Mouse (Mus musculus) small intestine, adult 2 months (tissue): ENCODE data around the gene Ptpre. TPM values are rescaled to one million over a fixed set of nuclear protein-coding genes. Genes with fewer than 3 reads are reported as not detected.
"Not testable (repeated sequence)": the region's sequence is repeated elsewhere in the genome, so short reads cannot be mapped to it uniquely, and the experiment has no call there.

ENCODE experiments used
- H3K27ac ChIP-seq: fragments of 200-500 bp; 2 replicates; pipeline ENCODE4 v1.5.1; 2012; ENCODE audit warnings: low read depth, low read length, control low read depth, inconsistent platforms; ENCODE audit not compliant: insufficient read depth
- H3K27me3 ChIP-seq: fragments of 200-500 bp; 2 replicates; pipeline ENCODE4 v1.6.1; 2012; ENCODE audit warnings: mild to moderate bottlenecking, moderate library complexity, low read length, inconsistent platforms; ENCODE audit not compliant: control insufficient read depth, insufficient read depth
- H3K36me3 ChIP-seq: fragments of 200-500 bp; 2 replicates; pipeline ENCODE4 v1.6.1; 2012; ENCODE audit warnings: mild to moderate bottlenecking, low read length, control low read depth, inconsistent platforms; ENCODE audit not compliant: control insufficient read depth, insufficient read depth
- H3K4me1 ChIP-seq: fragments of 200-500 bp; 2 replicates; pipeline ENCODE4 v1.6.1; 2012; ENCODE audit warnings: low read length, inconsistent platforms, mixed read lengths; ENCODE audit not compliant: control insufficient read depth, insufficient read depth, insufficient read length
- H3K4me3 ChIP-seq: fragments of 200-500 bp; 2 replicates; pipeline ENCODE4 v1.5.1; 2012; ENCODE audit warnings: low read depth, mild to moderate bottlenecking, control low read depth, inconsistent platforms, low read length, moderate library complexity
- CTCF ChIP-seq: fragments of 200-500 bp; IDR thresholded peaks from 2 replicates; pipeline ENCODE4 v1.5.1; 2012; ENCODE audit warnings: low read depth, mild to moderate bottlenecking, control low read depth, inconsistent platforms, low read length, moderate library complexity, mixed read lengths; ENCODE audit not compliant: insufficient replicate concordance, insufficient read length; ENCODE audit errors: extremely low read depth
- POLR2A ChIP-seq: fragments of 200-500 bp; IDR thresholded peaks from 2 replicates; pipeline ENCODE4 v1.6.1; 2012; ENCODE audit warnings: low read depth, mild to moderate bottlenecking, control low read depth, inconsistent platforms, low read length, moderate library complexity
- WGBS: fragments of 180-500 bp; shearing (Covaris S2); methylation state at CpG from one replicate; pipeline ENCODE4 v1.1.7; 2018; 5-methylcytosine and 5-hydroxymethylcytosine counted together
- polyA plus RNA-seq: library from polyadenylated mRNA; depleted of rRNA; stranded (reverse); fragments of >200 nt; gene quantifications from 2 replicates; pipeline ENCODE4 v1.2.3, GENCODE M21; 2012

Gene Ptpre
- polyA plus RNA-seq, 1 experiment, result 17.0 TPM

GRCm38 (mm10) chr7:135613380-135613779, 76.1 kb downstream of the Ptpre start:
- H3K27me3 ChIP-seq, result no peaks in the 10 kb centered on the region
- no peaks in the 10 kb centered on the region for H3K36me3 ChIP-seq
- peaks cover 5% of the 10 kb centered on the region for H3K4me1 ChIP-seq
- no peak overlapping the region for H3K4me3 ChIP-seq
- TF ChIP-seq POLR2A, result no peak
- no peak for TF ChIP-seq CTCF
- no peak overlapping the region for H3K27ac ChIP-seq
- WGBS, result 94% methylated on average over 3 of the region's 3 CpGs

GRCm38 (mm10) chr7:135614892-135615291, 77.6 kb downstream of the Ptpre start:
- H3K4me3 ChIP-seq, result no peak overlapping the region
- H3K27me3 ChIP-seq, result no peaks in the 10 kb centered on the region
- H3K27ac ChIP-seq, result no peak overlapping the region
- H3K36me3 ChIP-seq, result no peaks in the 10 kb centered on the region
- peaks cover under 1% of the 10 kb centered on the region for H3K4me1 ChIP-seq
- 84% methylated on average over 8 of the region's 8 CpGs for WGBS
- TF ChIP-seq CTCF (no peak), POLR2A (no peak)

DNA sequence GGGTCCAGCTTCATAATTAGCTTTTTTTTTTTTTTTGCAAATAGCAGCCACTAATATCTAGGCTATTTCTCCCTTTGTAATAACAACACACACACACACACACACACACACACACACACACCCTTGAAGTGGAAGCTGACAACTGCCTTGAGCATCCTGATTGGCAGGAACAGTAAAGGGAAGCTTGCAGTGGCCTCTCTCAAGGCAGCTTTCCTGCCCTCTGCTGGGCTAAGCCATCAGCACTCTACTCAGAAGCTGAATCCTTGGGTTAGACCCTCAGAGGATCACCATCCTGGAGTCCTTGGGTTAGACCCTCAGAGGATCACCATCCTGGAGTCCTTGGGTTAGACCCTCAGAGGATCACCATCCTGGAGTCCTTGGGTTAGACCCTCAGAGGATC, 79.2 kb downstream of the Ptpre start:
- not testable (repeated sequence) for H3K4me3 ChIP-seq, H3K36me3 ChIP-seq, H3K27ac ChIP-seq, H3K27me3 ChIP-seq, H3K4me1 ChIP-seq

DNA sequence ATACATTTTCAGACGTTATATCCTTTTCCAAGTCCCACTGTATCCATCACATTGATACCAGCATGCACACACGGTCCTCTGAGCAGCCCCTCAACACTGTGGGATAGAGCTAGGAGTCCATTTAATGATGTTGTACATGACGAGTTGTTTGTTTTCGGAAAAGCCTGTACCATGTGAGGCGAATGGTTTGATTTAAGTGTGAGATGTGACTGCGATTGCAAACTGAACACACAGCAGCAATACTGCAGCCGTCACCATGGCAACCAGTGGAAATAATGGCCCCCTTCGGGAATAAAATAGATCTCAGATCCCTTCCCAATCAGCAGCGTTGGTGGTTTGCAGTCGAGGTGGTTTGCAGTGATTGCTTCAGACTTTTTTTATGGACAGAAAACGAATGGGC, 80.5 kb downstream of the Ptpre start:
- WGBS, result 77% methylated on average over 11 of the region's 11 CpGs
- TF ChIP-seq CTCF (no peak), POLR2A (no peak)
- no peaks in the 10 kb centered on the region for H3K27me3 ChIP-seq
- H3K27ac ChIP-seq, result no peak overlapping the region
- no peak overlapping the region for H3K4me3 ChIP-seq
- H3K4me1 ChIP-seq, result no peaks in the 10 kb centered on the region
- no peaks in the 10 kb centered on the region for H3K36me3 ChIP-seq

DNA sequence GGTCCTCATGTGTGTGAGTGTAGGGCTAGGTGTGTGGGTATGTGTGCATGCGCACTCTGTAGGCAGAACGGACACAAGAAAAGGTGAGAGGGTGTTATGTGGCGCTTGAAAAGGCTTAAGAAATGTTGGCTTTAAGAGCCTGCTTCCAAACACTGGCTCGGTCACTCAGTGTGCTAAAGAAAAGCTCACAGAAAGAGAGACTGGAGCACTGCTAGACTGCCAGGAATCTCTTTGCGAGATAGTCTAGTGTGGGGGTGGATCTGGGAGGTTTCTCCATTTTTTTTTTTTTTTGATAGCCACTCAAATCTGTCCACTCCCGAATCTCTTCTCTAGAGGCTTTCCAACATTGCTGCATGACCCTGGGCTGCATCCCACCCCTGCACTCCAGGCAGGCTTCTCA, 84.4 kb downstream of the Ptpre start:
- no peaks in the 10 kb centered on the region for H3K4me1 ChIP-seq
- 71% methylated on average over 6 of the region's 6 CpGs for WGBS
- no peak overlapping the region for H3K27ac ChIP-seq
- no peak overlapping the region for H3K4me3 ChIP-seq
- TF ChIP-seq CTCF (no peak), POLR2A (no peak)
- no peaks in the 10 kb centered on the region for H3K36me3 ChIP-seq
- H3K27me3 ChIP-seq, result no peaks in the 10 kb centered on the region

- TF ChIP-seq CTCF (no peak), POLR2A (no peak)
- no peaks in the 10 kb centered on the region for H3K4me1 ChIP-seq
- no peaks in the 10 kb centered on the region for H3K27me3 ChIP-seq
- no peaks in the 10 kb centered on the region for H3K36me3 ChIP-seq
- no peak overlapping the region for H3K4me3 ChIP-seq
- H3K27ac ChIP-seq, result no peak overlapping the region
Observed at GRCm38 (mm10) chr7:135622241-135622640, 85.0 kb downstream of the Ptpre start.

DNA sequence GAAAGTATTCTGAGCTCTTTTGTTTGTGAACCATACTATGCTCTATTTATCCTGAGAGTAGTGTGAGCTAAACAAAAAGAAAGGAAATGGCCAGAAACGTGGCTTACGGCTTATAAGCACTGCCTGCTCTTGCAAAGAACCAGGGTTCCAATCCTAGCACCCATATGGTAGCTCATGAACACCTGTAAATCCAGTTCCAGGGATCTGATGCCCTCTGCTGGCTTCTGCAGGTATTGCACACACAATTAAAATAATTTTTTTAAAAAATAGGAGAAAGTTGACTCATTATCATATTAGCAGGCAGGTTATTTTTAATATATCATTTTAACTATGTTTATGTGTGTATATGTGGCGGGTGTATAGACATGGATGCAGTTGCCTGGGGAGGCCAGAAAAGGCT, 87.6 kb downstream of the Ptpre start:
- TF ChIP-seq POLR2A, result no peak
- TF ChIP-seq CTCF, result peak; percentile 50; the same call in 1 of the 2 replicates
- no peaks in the 10 kb centered on the region for H3K4me1 ChIP-seq
- H3K27ac ChIP-seq, result no peak overlapping the region
- WGBS, result 79% methylated on average over 3 of the region's 3 CpGs
- no peaks in the 10 kb centered on the region for H3K27me3 ChIP-seq
- no peak overlapping the region for H3K4me3 ChIP-seq
- no peaks in the 10 kb centered on the region for H3K36me3 ChIP-seq

- 68% methylated on average over 7 of the region's 7 CpGs for WGBS
- Histone ChIP-seq H3K27ac (no peak overlapping the region), H3K4me3 (no peak overlapping the region), H3K4me1 (no peaks in the 10 kb centered on the region), H3K36me3 (no peaks in the 10 kb centered on the region), H3K27me3 (no peaks in the 10 kb centered on the region)
- TF ChIP-seq CTCF, result no peak
- no peak for TF ChIP-seq POLR2A
Observed at GRCm38 (mm10) chr7:135628363-135628762, 91.1 kb downstream of the Ptpre start.
